Mouse (Mus musculus) 3134 (cell line): ENCODE measurements around the gene Cdhr1.
"Not testable (repeated sequence)": the region's sequence is repeated elsewhere in the genome, so short reads cannot be mapped to it uniquely, and the experiment has no call there.

ENCODE experiments used
- DNase-seq: peaks from one replicate; pipeline ENCODE4 v3.0.0-alpha.2; 2011; ENCODE audit warnings: low spot score; ENCODE audit not compliant: insufficient read length; ENCODE audit errors: extremely low read depth

The Cdhr1 gene

GRCm38 (mm10) chr14:37097956-37098530 lies at the start of gene Cdhr1:
TSS of gene Cdhr1 (minus strand) at chr14:37098347.
- DNase-seq = peak; percentile 4

GRCm38 (mm10) chr14:37139051-37139710 lies 41.0 kb upstream of the Cdhr1 start:
- DNase-seq = no peak

- not testable (repeated sequence) for DNase-seq
Observed at GRCm38 (mm10) chr14:37137596-37137995, 39.4 kb upstream of the Cdhr1 start.

- DNase-seq = no peak
Observed at GRCm38 (mm10) chr14:37136110-37136509, 38.0 kb upstream of the Cdhr1 start.

GRCm38 (mm10) chr14:37135671-37136070 lies 37.5 kb upstream of the Cdhr1 start:
- no peak for DNase-seq

- DNase-seq = peak; percentile 94
Observed at GRCm38 (mm10) chr14:37135127-37135593, 37.0 kb upstream of the Cdhr1 start, which contains the start of gene Ghitm. TSS of gene Ghitm (minus strand) at chr14:37135272.

GRCm38 (mm10) chr14:37134304-37135126 lies 36.4 kb upstream of the Cdhr1 start:
- DNase-seq = no peak

GRCm38 (mm10) chr14:37127652-37128051 lies 29.5 kb upstream of the Cdhr1 start:
- no peak for DNase-seq

- no peak for DNase-seq
Observed at GRCm38 (mm10) chr14:37119233-37119632, 21.1 kb upstream of the Cdhr1 start.

- DNase-seq = no peak
Observed at GRCm38 (mm10) chr14:37113922-37114321, 15.8 kb upstream of the Cdhr1 start, which contains the start of gene 2610528A11Rik. TSS of gene 2610528A11Rik (minus strand) at chr14:37114022.

GRCm38 (mm10) chr14:37112931-37113330 lies 14.8 kb upstream of the Cdhr1 start:
- no peak for DNase-seq

- DNase-seq = peak; percentile 13
Observed at GRCm38 (mm10) chr14:37111371-37111770, 13.2 kb upstream of the Cdhr1 start.

GRCm38 (mm10) chr14:37110456-37110855 lies 12.3 kb upstream of the Cdhr1 start:
- DNase-seq = peak; percentile 9

GRCm38 (mm10) chr14:37109975-37110374 lies 11.8 kb upstream of the Cdhr1 start:
- no peak for DNase-seq

- DNase-seq = no peak
Observed at GRCm38 (mm10) chr14:37109460-37109859, 11.3 kb upstream of the Cdhr1 start.

- DNase-seq = no peak
Observed at GRCm38 (mm10) chr14:37105846-37106245, 7.7 kb upstream of the Cdhr1 start.

GRCm38 (mm10) chr14:37104747-37105146 lies 6.6 kb upstream of the Cdhr1 start:
- DNase-seq = no peak

- no peak for DNase-seq
Observed at GRCm38 (mm10) chr14:37102484-37102883, 4.3 kb upstream of the Cdhr1 start.

GRCm38 (mm10) chr14:37101531-37101930 lies 3.4 kb upstream of the Cdhr1 start:
- DNase-seq = no peak

- DNase-seq = no peak
Observed at GRCm38 (mm10) chr14:37095556-37095955, 2.6 kb downstream of the Cdhr1 start.

- no peak for DNase-seq
Observed at GRCm38 (mm10) chr14:37094436-37094835, 3.7 kb downstream of the Cdhr1 start.
